Mouse (Mus musculus) T-helper 17 cell (primary cell): ENCODE measurements around the gene Fibcd1.

Source experiments
- in situ Hi-C, 2 experiments: fragments of 300-600 bp; cut with MboI, MseI; formaldehyde crosslinking; loops; 1 replicate in 1 of 2; 2 replicates in 1 of 2; pipeline ENCODE4 v1.15.1; 2025; ENCODE audit warnings: high pct_unique_total_duplicates in 2 of 2

Gene Fibcd1

DNA sequence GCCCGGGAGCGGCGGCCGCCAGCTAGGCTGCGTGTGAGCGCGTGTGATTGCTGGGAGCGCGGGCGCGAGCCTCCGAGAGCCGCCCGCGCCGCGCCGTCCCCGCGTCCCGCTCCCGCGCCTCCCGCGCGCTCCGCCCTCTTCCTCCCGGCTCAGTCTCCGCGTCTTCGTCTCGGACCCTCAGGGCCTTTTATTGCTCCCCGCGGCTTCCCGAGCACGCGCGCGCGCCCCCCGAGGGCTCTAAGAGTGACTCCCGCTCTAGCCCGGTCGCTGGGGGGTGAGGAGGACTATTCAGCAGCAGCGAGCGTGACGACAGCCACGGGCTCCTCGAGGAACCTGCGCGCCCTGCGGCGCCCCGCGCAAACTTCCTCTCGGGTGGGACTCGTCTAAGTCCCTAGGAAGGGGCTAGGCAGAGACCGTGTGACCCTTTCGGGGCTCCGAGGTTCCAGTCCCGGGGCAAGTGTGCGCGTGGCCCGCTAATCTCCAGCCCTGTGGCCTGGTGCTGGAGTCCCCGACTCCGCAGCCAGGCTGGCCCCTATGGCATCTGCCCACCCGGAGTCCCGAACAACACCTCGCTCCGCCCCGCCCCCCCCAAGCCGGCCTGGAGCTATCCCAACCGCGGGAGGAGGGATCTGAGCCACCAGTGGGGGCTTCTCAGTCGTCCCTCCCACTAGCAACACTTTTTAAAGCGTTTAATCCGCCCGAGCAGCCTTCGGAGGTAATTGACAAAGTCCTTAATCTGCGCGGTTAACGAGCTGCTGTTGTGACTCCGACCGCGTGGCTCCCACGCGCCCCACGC is at the start of gene Fibcd1:
Fibcd1 (minus strand) TSS at position 110 of the 796 bp plus-strand sequence.
- in situ Hi-C loops: loop anchor here in 1 of 2 experiments (5.0 kb wide), 1 partner anchor 34 kb away; the partner anchor contains the start of gene Qrfp

DNA sequence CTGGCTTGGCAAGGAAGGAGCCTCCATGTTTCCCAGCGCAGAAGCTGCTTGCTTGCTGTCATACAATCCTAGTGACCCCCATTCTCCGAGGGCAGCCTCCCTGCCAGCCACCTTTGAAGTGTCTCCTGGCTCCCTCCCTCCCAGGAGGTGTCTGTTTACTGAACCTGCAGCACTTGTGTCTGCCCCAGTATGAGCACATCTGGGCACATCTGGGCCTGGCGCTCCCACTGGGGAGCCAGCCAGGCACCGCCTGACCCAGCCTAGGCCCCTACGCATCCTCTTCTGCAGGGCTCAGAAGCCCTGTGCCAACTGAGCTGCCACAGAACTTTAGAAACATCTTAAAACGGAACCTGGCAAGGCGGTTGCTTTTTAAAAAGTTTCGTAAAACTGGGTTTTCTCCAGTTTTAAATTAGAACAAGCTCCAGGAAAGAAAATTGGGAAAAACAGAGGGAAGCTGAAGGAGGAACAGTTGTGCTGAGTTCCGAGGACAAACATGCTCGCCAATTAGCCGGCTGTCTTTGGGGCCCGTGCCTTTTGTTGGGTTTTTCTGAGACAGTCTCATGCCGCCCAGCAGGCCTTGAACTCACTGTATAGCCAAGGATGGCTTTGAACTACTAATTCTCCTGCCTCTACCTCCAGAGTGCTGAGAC is 48.5 kb upstream of the Fibcd1 start:
- in situ Hi-C loops: no loop called here

DNA sequence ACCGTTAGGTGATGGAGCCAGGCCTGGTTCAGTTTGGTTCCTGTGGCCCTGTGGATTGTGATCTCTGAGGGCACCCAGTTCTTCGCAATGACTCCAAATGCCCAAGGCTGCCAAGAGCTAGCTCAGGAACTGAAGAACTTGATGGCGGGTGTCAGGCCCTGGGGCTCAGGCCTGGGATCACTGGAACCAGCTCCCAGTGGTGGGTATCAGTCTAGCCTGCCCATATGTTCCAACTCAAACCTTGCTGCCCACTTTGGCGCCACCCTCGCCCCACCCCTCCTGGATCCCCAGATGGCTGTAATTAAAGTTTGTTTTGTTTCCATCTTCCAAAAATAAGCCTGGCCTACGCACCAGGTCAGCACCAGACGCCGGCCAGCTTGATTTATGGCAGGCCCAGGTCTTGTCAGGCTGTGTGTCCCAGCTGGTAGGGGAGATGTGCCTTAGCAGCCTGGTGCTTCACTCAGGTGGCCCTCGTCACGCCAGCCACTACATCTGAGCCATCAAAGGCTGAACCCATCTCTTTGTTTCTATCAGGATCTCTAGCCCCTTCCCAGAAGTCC is 47.4 kb upstream of the Fibcd1 start:
- in situ Hi-C loops: no loop called here

DNA sequence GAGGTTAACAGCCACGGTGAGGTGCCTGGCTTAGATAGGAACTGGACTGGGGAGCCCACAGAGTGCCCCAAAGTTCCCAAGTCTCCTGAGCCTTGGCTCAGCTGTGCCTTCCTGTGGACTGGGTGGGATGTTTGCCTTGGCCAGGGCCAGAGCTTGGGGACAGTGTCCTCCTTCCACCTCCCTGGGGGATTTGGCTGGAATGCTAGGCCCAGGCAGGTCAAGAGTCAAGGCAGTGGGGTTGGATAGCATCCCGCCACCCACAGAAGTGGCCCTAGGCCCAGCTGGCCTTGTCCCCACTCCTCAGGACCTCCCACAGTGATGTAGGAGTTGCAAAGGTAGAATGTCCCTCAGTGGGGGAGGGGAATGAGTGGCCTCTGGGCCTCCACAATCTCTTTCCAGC is 45.4 kb upstream of the Fibcd1 start:
- in situ Hi-C loops: no loop called here

DNA sequence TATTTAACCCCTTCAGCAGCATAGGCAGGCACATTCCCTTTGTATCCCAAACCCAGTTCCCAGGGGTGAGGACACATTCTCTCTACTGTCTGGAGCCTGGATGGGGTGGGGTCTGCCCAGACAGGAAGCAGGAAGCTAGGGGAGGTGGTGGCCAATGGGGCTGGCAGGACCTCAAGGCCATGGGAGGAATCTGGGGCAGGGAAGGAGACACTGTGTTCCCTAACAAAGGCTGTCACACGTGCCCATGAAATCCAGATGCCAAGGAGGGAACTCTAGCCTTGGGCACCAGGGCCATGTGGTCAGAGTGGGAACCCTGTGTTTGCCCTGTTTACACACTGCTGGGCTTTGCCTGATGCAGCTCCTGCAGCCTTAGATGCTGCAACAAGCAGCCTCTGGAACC is 43.1 kb upstream of the Fibcd1 start:
- in situ Hi-C loops: no loop called here

DNA sequence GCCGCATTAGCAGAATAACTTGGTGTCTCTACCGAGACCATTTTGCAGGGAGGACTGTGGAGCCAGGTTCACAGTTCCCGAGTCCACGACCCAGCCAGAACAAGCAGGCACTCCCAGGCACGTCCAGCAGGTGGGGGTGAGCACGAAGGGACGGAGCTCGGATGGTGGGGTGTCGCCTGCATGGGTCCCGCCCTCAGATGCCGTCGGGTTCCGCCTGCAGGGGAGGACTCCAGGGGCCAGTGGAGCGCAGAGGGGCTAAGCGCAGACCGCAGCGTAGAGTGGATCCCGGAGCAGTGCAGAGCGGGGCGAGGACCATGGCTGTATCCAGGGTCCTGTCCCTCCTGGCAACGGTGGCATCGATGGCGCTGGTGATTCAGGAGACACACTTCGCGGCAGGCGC is 41.2 kb upstream of the Fibcd1 start, which contains the start of gene Lamc3:
Lamc3 (plus strand) TSS at position 262 of the 400 bp plus-strand sequence.
- in situ Hi-C loops: no loop called here

DNA sequence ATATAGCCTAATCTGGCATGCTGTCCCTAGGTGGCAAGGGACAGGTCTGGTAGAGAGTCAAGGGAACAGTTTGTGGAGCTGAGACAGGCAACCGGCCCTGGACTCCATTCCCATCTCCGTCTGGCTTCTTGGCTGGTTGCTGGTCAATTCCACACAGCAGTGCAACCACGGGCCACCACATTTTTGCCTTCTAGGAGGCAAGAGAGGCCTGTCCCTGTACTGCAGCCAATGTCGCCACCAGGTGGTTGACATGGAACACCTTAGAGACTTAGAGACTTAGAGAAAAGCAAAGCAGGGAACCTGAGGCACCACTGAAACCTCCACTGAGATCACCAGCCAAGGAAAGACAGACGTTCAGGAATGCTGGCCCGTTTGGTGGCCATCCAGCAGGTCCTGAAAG is 39.0 kb upstream of the Fibcd1 start:
- in situ Hi-C loops: loop anchor here in 1 of 2 experiments (5.0 kb wide), 1 partner anchor 68 kb away; no protein-coding TSS in a partner anchor

DNA sequence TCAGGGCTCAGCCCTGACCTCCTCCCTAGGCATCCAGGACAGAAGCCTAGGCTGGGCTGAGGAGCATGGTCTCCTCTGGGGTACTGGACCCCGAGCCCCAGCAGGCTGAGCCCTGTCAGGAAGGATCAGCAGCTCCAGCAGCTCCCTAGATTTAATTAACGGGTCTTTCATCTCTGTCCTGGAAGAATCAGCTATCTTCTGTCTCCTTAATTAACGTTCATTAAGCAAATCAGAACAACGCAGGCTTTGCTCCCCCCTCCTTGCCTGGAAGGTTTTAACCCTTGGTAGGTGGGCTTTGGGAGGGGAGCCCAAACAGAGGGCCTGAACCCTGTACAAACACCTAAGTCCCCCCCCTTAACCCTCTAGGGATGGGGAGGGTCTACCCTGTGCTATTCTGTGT is 37.3 kb upstream of the Fibcd1 start:
- in situ Hi-C loops: loop anchor here in 1 of 2 experiments (5.0 kb wide), 1 partner anchor 66 kb away; no protein-coding TSS in a partner anchor

DNA sequence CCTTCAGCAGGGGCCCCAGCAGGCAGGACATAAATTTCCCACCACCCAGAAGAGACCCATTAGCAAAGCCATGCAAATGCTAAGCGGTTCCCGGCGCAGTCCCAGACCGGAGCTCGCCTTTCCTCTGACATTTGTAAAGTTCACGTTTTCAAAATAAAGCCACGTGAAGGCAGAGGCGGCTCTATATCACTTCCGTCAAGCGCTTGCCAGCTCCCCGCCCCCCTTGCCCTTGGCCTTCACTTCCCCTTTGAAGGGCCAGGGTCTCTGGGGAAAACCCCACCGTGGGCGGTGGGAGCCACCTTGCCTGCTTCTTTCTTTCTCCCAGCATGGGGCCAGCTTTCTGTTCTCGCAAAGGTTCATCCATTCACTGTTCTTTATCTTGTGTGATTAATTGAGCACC is 35.1 kb upstream of the Fibcd1 start:
- in situ Hi-C loops: loop anchor here in 1 of 2 experiments (5.0 kb wide), 1 partner anchor 64 kb away; no protein-coding TSS in a partner anchor

DNA sequence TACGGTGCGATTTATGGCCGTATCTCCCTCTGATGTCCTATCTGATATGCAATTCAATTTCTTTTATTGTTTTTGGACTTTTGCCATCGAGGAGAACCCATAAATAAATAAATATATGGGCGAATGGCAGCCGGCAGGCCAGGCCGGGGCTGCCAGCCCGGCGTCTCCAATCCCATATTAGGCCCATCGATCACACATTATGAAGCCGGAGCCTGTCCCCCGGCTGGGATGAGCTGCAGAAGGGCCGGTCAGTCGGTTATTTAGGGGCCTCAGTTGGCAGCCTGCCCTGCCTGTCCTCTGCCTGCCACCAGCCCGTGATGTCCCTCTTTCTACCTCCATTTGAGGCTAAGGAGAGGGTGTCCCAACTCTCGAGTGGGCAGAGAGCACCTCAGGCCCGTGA is 32.8 kb upstream of the Fibcd1 start:
- in situ Hi-C loops: no loop called here

DNA sequence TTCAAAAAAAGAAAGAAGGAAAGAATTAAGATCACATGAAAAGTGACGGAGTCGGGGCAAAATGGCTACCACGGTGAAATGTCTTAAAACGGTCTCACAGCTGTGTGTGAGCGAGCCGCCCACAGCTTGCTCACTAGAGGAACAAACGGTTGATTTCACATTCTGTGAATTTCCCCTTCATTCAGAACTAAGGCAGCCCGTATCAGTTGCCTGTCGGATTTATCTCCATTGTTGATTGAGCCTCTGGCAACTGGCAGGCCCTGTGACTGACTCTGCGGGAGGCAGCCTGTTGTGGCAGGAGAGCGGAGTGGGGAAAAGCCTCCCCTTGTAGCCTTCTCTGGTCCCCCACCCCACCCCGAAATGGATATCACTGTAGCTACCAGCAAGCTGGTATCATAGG is 30.6 kb upstream of the Fibcd1 start:
- in situ Hi-C loops: no loop called here

DNA sequence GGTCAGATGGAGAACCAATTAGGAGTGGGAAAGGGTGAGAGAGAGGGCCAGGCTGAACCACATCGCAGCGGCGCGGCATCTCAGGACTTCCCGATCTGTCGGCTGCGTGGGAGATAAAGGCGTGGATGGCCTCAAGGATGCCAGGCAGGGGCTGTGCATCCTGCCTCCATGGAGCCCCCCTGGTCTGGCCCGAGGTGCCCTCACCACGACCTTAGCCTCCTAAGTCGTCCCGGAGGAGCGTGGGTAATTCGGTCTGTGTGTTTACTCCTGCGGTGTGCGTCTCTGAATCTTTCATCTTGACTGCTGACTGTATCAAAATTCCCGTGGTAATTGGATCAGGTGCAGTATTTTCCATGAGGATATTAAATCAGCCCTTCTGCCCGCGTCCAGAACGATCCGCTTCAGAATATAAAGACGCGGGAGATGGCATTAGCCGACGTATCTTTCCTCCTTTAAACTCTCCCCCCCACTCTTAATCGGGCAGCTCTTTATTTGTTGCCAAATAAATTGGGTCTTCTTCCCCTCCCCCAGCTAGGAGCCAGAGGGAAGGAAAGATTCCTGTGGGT is 28.6 kb upstream of the Fibcd1 start:
- in situ Hi-C loops: no loop called here

DNA sequence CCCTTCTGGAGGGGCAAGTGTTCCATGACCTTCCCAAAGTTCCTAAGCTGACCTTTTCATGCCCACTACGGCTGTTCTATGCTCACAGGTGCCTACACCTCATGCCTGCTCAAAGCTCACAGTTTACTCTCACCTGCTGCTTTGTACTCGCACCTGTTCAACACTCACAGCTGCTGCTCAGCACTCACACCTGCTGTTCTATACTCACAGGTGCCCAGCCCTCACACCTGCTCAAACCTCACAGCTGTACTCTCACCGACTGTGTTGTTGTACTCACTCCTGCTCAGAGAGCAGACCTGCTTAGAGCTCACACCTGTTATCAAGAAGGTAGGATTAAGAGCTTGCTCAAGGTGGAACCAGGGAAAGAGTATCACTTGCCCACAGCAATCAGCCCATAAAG is 24.9 kb upstream of the Fibcd1 start:
- in situ Hi-C loops: no loop called here

DNA sequence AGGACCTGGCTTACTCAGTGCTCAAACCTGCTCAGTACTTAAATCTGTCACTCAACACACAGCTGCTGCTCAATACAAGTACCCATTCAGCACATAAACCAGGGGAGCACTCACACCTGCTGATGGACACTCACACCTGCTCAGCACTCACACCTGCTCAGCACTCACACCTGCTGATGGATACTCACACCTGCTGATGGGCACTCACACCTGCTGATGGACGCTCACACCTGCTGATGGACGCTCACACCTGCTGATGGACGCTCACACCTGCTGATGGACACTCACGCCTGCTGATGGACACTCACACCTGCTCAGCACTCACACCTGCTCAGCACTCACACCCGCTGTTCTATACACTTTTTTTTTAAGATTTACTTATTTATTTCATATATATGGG is 23.9 kb upstream of the Fibcd1 start:
- in situ Hi-C loops: loop anchor here in 1 of 2 experiments (5.0 kb wide), 1 partner anchor 83 kb away; the partner anchor contains the start of gene Aif1l

DNA sequence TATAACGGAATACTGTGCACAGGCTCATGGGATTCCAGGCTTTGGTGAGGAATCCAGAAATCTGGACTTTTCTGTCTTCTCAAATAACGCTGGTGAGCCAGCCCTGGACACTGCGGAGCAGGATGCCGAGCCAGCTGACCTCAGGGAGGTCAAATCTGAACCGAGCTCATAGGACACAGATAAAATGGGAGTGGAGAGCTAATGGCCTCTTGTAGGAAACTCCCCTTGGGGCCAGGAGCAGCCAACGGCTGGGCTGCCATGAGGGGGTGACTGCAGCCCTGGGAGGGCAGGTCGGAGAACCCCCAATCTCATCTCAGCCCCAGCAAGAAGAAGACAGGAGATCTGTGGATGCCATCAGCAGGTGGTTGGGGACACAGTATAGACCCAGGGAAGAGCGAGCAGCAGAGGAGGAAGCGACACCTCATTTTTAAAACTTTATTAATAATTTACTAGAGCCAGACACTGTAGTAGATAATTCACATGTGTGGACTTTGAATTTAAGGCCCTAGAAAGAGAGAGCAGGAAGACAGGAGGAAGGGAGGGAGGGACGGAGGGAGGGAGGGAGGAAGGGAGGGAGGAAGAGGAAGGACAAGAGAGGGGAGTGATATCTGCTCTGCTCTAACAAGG is 22.8 kb upstream of the Fibcd1 start:
- in situ Hi-C loops: loop anchor here in 1 of 2 experiments (5.0 kb wide), 1 partner anchor 84 kb away; the partner anchor contains the start of gene Aif1l

DNA sequence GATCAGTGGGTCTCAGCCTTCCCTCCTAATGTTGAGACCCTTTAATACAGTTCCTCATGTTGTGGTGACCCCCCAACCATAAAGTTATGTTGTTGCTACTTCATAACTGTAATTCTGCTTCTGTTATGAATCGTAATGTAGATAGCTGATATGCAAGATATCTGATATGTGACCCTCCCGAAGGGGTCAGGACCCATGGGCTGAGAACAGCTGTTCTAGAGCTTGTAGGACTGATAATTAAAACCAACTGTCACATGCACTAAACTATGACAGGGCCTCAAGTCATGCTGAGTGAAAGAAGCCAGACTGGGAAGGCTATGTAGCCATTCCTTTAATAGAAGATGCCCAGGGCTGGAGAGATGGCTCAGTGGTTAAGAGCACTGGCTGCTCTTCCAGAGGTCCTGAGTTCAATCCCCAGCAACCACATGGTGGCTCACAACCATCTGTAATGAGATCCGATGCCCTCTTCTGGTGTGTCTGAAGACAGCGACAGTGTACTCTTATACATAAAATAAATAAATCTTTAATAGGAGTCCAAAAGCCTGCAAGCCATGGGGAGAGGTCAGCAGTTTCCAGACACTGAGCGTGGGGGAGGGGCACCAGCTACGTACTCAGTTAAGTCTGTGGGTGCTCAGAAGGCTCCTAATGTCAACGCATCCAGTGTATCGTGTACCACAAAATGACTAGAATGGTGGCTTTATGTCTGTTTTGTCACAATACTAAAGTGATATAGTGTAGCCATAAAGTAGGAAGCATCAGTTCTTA is 22.1 kb upstream of the Fibcd1 start:
- in situ Hi-C loops: loop anchor here in 1 of 2 experiments (5.0 kb wide), 1 partner anchor 84 kb away; the partner anchor contains the start of gene Aif1l

DNA sequence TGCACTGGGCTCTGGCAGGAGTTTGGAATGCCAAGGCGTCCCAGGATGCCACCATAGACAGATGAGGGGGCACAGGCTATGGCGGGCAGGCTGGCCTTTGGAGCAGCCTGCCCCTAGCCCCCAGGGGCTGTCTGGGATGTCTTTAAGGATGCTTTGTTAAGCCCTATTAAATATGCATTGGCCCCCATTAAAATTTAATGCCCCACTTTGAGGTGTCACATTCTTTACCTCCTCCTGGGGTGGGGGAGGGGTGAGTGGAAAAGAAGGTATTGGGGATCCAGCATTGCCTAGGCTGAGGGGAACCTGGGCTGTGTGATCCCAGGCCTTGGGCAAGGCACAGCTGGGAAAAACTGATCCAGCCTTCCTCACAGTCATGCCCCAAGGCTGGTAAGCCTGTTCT is 20.0 kb upstream of the Fibcd1 start:
- in situ Hi-C loops: loop anchor here in 1 of 2 experiments (5.0 kb wide), 1 partner anchor 87 kb away; the partner anchor contains the start of gene Aif1l

DNA sequence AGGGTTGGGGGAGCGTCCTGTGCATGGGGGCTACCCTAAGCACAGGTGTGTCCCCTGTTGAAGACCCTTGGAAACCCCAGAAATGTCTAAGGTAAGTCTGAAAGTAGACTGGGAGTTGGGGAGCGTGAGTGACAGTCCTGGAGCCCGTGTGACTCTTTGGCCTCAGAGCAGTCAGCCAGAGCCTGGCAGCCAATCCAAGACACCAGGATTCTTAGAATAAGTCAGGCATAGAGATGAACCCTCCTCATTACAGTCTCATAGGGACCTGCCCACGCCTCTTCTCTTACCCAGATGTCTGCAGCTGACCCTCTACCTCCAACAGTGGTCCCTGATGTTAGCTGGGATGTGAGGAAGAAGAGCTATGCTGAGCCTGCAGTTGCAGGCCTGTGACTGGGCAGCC is 19.5 kb upstream of the Fibcd1 start:
- in situ Hi-C loops: loop anchor here in 1 of 2 experiments (5.0 kb wide), 1 partner anchor 87 kb away; the partner anchor contains the start of gene Aif1l

DNA sequence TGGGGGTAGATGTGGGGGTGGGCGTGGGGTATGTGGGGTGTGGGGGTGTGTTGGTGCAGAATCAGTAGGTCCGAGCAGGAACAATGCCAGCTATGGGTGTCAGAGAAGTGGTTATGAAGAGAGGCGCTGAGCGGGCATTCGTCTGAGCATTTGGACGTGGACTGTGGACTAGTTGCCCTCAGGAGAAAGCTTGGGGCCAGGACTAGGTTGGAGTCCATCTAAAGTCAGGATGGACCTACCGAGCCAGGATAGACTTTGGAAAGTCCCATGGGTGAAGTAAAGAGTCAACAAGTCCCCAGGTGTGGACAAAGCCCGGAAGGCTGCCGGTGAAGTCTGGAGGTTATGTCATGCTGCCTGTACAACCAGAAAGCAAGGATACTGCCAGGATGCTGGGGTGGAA is 19.1 kb upstream of the Fibcd1 start:
- in situ Hi-C loops: loop anchor here in 1 of 2 experiments (5.0 kb wide), 1 partner anchor 87 kb away; the partner anchor contains the start of gene Aif1l

DNA sequence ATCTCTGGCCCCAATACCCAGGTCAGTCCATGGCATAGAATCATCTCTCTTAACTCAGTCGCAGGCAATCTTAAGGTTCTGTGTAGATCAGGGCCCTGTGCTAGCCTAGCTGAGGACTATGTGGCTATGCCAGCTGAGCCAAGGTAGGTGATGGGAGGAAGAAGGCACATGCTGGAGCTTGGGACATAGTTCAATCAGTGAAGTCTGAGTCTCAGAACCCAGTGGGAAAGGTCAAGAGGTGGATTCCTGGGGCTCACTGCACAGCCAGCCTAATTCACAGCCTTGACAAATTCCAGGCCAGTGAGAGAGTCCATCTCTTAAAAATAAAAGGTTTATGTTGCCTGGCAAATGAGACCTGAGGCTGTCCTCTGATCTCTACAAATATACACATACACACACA is 18.0 kb upstream of the Fibcd1 start:
- in situ Hi-C loops: no loop called here
